Mouse (Mus musculus): ENCODE data around the gene B230307C23Rik.
"Not testable (repeated sequence)": the region's sequence is repeated elsewhere in the genome, so short reads cannot be mapped to it uniquely, and the experiment has no call there.

The B230307C23Rik gene

GRCm38 (mm10) chr16:97996616-97997382, at the start of gene B230307C23Rik:
TSS of gene B230307C23Rik (plus strand) at chr16:97997315.
- peak; percentile 87 to 90 for DNase-seq

GRCm38 (mm10) chr16:97948836-97949235, 48.3 kb upstream of the B230307C23Rik start:
- no peak for DNase-seq

GRCm38 (mm10) chr16:97950061-97950460, 47.1 kb upstream of the B230307C23Rik start:
- no peak for DNase-seq

- DNase-seq = no peak
Observed at GRCm38 (mm10) chr16:97952371-97952770, 44.7 kb upstream of the B230307C23Rik start.

- DNase-seq = no peak
Observed at GRCm38 (mm10) chr16:97952801-97953200, 44.3 kb upstream of the B230307C23Rik start.

GRCm38 (mm10) chr16:97953300-97953699, 43.8 kb upstream of the B230307C23Rik start:
- DNase-seq = no peak

- no peak for DNase-seq
Observed at GRCm38 (mm10) chr16:97956011-97956410, 41.1 kb upstream of the B230307C23Rik start.

GRCm38 (mm10) chr16:97957626-97958025, 39.5 kb upstream of the B230307C23Rik start:
- DNase-seq = no peak

- no peak for DNase-seq
Observed at GRCm38 (mm10) chr16:97958401-97958973, 38.6 kb upstream of the B230307C23Rik start.

GRCm38 (mm10) chr16:97960348-97960747, 36.8 kb upstream of the B230307C23Rik start:
- no peak for DNase-seq

- peak in 1 of 2 experiments; percentile 41 for DNase-seq
Observed at GRCm38 (mm10) chr16:97961381-97962150, 35.5 kb upstream of the B230307C23Rik start.

- DNase-seq = peak; percentile 96 to 97
Observed at GRCm38 (mm10) chr16:97962151-97962948, 34.8 kb upstream of the B230307C23Rik start, which contains the start of the genes C2cd2 and Zbtb21. TSS of gene C2cd2 (minus strand) at chr16:97962598. TSS of gene Zbtb21 (minus strand) at chr16:97962622.

GRCm38 (mm10) chr16:97963956-97964540, 33.1 kb upstream of the B230307C23Rik start:
- no peak for DNase-seq

GRCm38 (mm10) chr16:97977277-97977676, 19.8 kb upstream of the B230307C23Rik start:
- DNase-seq = no peak

- no peak for DNase-seq
Observed at GRCm38 (mm10) chr16:97977722-97978121, 19.4 kb upstream of the B230307C23Rik start.

- DNase-seq = no peak
Observed at GRCm38 (mm10) chr16:97981362-97981761, 15.8 kb upstream of the B230307C23Rik start.

GRCm38 (mm10) chr16:97984589-97984988, 12.5 kb upstream of the B230307C23Rik start:
- no peak for DNase-seq

- DNase-seq = no peak
Observed at GRCm38 (mm10) chr16:97991517-97991916, 5.6 kb upstream of the B230307C23Rik start.

GRCm38 (mm10) chr16:97992477-97992876, 4.6 kb upstream of the B230307C23Rik start:
- DNase-seq = not testable (repeated sequence)

- peak; percentile 7 to 13 for DNase-seq
Observed at GRCm38 (mm10) chr16:97995849-97996615, 1.1 kb upstream of the B230307C23Rik start.

- not testable (repeated sequence) for DNase-seq
Observed at GRCm38 (mm10) chr16:97997383-97997731, 242 bp downstream of the B230307C23Rik start.
